26 mouse cellular contexts compared by ENCODE assay signal in genomic region chr19:9116268-9116667, GRCm38 (mm10). TPM values are rescaled to one million over a fixed set of nuclear protein-coding genes. Genes with fewer than 3 reads are reported as not detected.
"Had no signal": no experiment of that assay in that cellular context is flagged by ENCODE, and none has a peak within 500 bp of the region (broad histone marks: within the 10 kb centered on the region; RNA-seq: fewer than 3 reads in every experiment).

No protein-coding gene starts in this region.

- H3K4me3 ChIP-seq: layer of hippocampus, adult 2 months; left cerebral cortex, adult 2 months; lung, embryonic 15.5 days; midbrain, embryonic 13.5 days had no signal

- ATAC-seq: midbrain, embryonic 13.5 days had no signal

- H3K9ac ChIP-seq: liver, embryonic 14.5 days; lung, embryonic 15.5 days; midbrain, embryonic 13.5 days had no signal

- H3K9me3 ChIP-seq: lung, embryonic 15.5 days; midbrain, embryonic 13.5 days had no signal

- H3K27me3 ChIP-seq: lung, embryonic 15.5 days; midbrain, embryonic 13.5 days had no signal

- H3K4me2 ChIP-seq: lung, embryonic 15.5 days; midbrain, embryonic 13.5 days had no signal

- H3K27ac ChIP-seq: layer of hippocampus, adult 2 months; left cerebral cortex, adult 2 months; liver, embryonic 14.5 days; lung, embryonic 15.5 days; midbrain, embryonic 13.5 days; stomach, postnatal 0 days had no signal

- DNase-seq: kidney, adult 18-20 months; kidney, adult 9 months; kidney, postnatal 25 days; layer of hippocampus, adult 9-11 months; lung, adult 18-20 months; lung, postnatal 10 days; lung, postnatal 36 days; thymus, adult 2 months; thymus, postnatal 14 days; thymus, postnatal 4 days had no signal

- H3K4me1 ChIP-seq: lung, embryonic 15.5 days; midbrain, embryonic 13.5 days had no signal

RNA-seq across cellular contexts. Expression of gene Scgb1a1, which starts 28.5 kb away (rescaled TPM):
- total RNA-seq: layer of hippocampus, adult 2 months; layer of hippocampus, postnatal 25 days; left cerebral cortex, adult 2 months; left cerebral cortex, postnatal 10 days; left cerebral cortex, postnatal 36 days; liver, adult 2 months; midbrain, postnatal 0 days had no signal
- polyA plus RNA-seq: limb, embryonic 11.5 days; limb, embryonic 14.5 days; liver, embryonic 14.5 days; midbrain, embryonic 13.5 days; midbrain, postnatal 0 days; neural tube, embryonic 11.5 days; neural tube, embryonic 14.5 days; stomach, embryonic 14.5 days had no signal
